Mouse (Mus musculus) heart, embryonic 13.5 days (tissue): ENCODE results near the gene Akap12. TPM values are rescaled to one million over a fixed set of nuclear protein-coding genes. Genes with fewer than 3 reads are reported as not detected.

Source experiments
- ATAC-seq: fragments of 200-750 bp; cut with Nextera tagmentation; 2 replicates; pipeline ENCODE4 v1.8.0; 2017; ENCODE audit warnings: moderate TSS enrichment; ENCODE audit not compliant: insufficient number of reproducible peaks, low FRiP score, low TSS enrichment; ENCODE audit errors: extremely low read depth
- H3K27ac ChIP-seq: fragments of 300-500 bp; sonication (generic); replicated peaks from 2 replicates; pipeline ENCODE4 v1.5.1; 2015; ENCODE audit warnings: moderate library complexity, mild to moderate bottlenecking, inconsistent platforms
- H3K27me3 ChIP-seq: fragments of 300-500 bp; sonication (generic); replicated peaks from 2 replicates; pipeline ENCODE4 v1.6.1; 2015; ENCODE audit warnings: mild to moderate bottlenecking, inconsistent platforms
- H3K36me3 ChIP-seq: fragments of 300-500 bp; sonication (generic); 2 replicates; pipeline ENCODE4 v1.6.1; 2015; ENCODE audit warnings: mild to moderate bottlenecking, inconsistent platforms
- H3K4me1 ChIP-seq: fragments of 300-500 bp; sonication (generic); 2 replicates; pipeline ENCODE4 v1.6.1; 2015; ENCODE audit warnings: inconsistent platforms
- H3K4me2 ChIP-seq: fragments of 300-500 bp; sonication (generic); 2 replicates; pipeline ENCODE4 v1.6.1; 2015; ENCODE audit warnings: inconsistent platforms, mild to moderate bottlenecking, moderate library complexity
- H3K4me3 ChIP-seq: fragments of 300-500 bp; sonication (generic); 2 replicates; pipeline ENCODE4 v1.5.1; 2015; ENCODE audit warnings: moderate library complexity, mild to moderate bottlenecking, inconsistent platforms
- H3K9ac ChIP-seq: fragments of 300-500 bp; sonication (generic); 2 replicates; pipeline ENCODE4 v1.6.1; 2015; ENCODE audit warnings: inconsistent platforms, mild to moderate bottlenecking, moderate library complexity
- H3K9me3 ChIP-seq: fragments of 300-500 bp; sonication (generic); 2 replicates; pipeline ENCODE4 v1.6.1; 2016; ENCODE audit warnings: inconsistent platforms
- WGBS: fragments of 180-500 bp; shearing (Covaris S2); methylation state at CpG from one replicate; pipeline ENCODE4 v1.1.7; 2015; ENCODE audit warnings: mixed read lengths; 5-methylcytosine and 5-hydroxymethylcytosine counted together
- polyA plus RNA-seq: library from polyadenylated mRNA; unstranded; fragments of >200 nt; fragmentation: Nextera tagmentation; extraction: Ambion mirVana; gene quantifications from 2 replicates; pipeline ENCODE4 v1.2.1, GENCODE M21; 2015

Akap12 gene
- polyA plus RNA-seq, 1 experiment from 2014 or later = 42.6 TPM

- 0 out of 2 replicates have a peak, but pooled peaks have one; percentile 3 for ATAC-seq
- Histone ChIP-seq H3K4me1 (peaks cover 68% of the 10 kb centered on the region), H3K4me2 (peak within 1 kb of the TSS; percentile 96), H3K27me3 (no peaks in the 10 kb centered on the region), H3K4me3 (peak within 1 kb of the TSS; percentile 91), H3K27ac (peak within 1 kb of the TSS; percentile 100), H3K9me3 (no peaks in the 10 kb centered on the region), H3K36me3 (peaks cover 7% of the 10 kb centered on the region), H3K9ac (peak within 1 kb of the TSS; percentile 100)
- under 1% methylated on average over 45 of the region's 87 CpGs for WGBS
These were observed 121.7 kb downstream of the Akap12 start, which contains the start of gene Zbtb2 for GRCm38 (mm10) chr10:4387701-4388383. TSS of gene Zbtb2 (minus strand) at chr10:4388108.

GRCm38 (mm10) chr10:4388384-4388745, 122.2 kb downstream of the Akap12 start:
- Histone ChIP-seq H3K4me2 (peak overlapping the region; percentile 96), H3K9ac (peak overlapping the region; percentile 100), H3K27me3 (no peaks in the 10 kb centered on the region), H3K4me3 (peak overlapping the region; percentile 91), H3K27ac (peak overlapping the region; percentile 100), H3K4me1 (peaks cover 65% of the 10 kb centered on the region), H3K9me3 (no peaks in the 10 kb centered on the region), H3K36me3 (peaks cover 12% of the 10 kb centered on the region)
- no peak for ATAC-seq
- under 1% methylated on average over 19 of the region's 19 CpGs for WGBS

GRCm38 (mm10) chr10:4389036-4389435, 122.9 kb downstream of the Akap12 start:
- H3K4me3 ChIP-seq = peak overlapping the region; percentile 91
- H3K9me3 ChIP-seq = no peaks in the 10 kb centered on the region
- peaks cover 17% of the 10 kb centered on the region for H3K36me3 ChIP-seq
- H3K4me2 ChIP-seq = peak overlapping the region; percentile 96
- ATAC-seq = no peak
- WGBS = 7% methylated on average over 10 of the region's 10 CpGs
- peak overlapping the region; percentile 100 for H3K27ac ChIP-seq
- peak overlapping the region; percentile 100 for H3K9ac ChIP-seq
- H3K27me3 ChIP-seq = no peaks in the 10 kb centered on the region
- H3K4me1 ChIP-seq = peaks cover 63% of the 10 kb centered on the region

GRCm38 (mm10) chr10:4389461-4390112, 123.4 kb downstream of the Akap12 start:
- Histone ChIP-seq H3K4me2 (peak overlapping the region; percentile 96), H3K27me3 (no peaks in the 10 kb centered on the region), H3K36me3 (peaks cover 20% of the 10 kb centered on the region), H3K27ac (peak overlapping the region; percentile 3; the same call in 1 of the 2 replicates), H3K9me3 (no peaks in the 10 kb centered on the region), H3K4me1 (peaks cover 62% of the 10 kb centered on the region), H3K9ac (peak overlapping the region; percentile 100), H3K4me3 (peak overlapping the region; percentile 91)
- WGBS = 41% methylated on average over 5 of the region's 5 CpGs
- ATAC-seq = no peak

GRCm38 (mm10) chr10:4390550-4390949, 124.4 kb downstream of the Akap12 start:
- H3K9me3 ChIP-seq = no peaks in the 10 kb centered on the region
- no peak for ATAC-seq
- H3K9ac ChIP-seq = no peak overlapping the region
- H3K36me3 ChIP-seq = peaks cover 28% of the 10 kb centered on the region
- peak overlapping the region; percentile 96 for H3K4me2 ChIP-seq
- no peaks in the 10 kb centered on the region for H3K27me3 ChIP-seq
- no peak overlapping the region for H3K4me3 ChIP-seq
- no peak overlapping the region for H3K27ac ChIP-seq
- H3K4me1 ChIP-seq = peaks cover 57% of the 10 kb centered on the region
- WGBS = 52% methylated on average over 2 of the region's 2 CpGs

- Histone ChIP-seq H3K27me3 (no peaks in the 10 kb centered on the region), H3K9ac (no peak overlapping the region), H3K9me3 (no peaks in the 10 kb centered on the region), H3K36me3 (peaks cover 33% of the 10 kb centered on the region), H3K4me1 (peaks cover 55% of the 10 kb centered on the region), H3K27ac (no peak overlapping the region), H3K4me2 (peak overlapping the region; percentile 96), H3K4me3 (no peak overlapping the region)
- WGBS = 66% methylated on average over 5 of the region's 5 CpGs
- no peak for ATAC-seq
These were observed 124.9 kb downstream of the Akap12 start for GRCm38 (mm10) chr10:4391076-4391475.

- H3K36me3 ChIP-seq = peaks cover 40% of the 10 kb centered on the region
- H3K9ac ChIP-seq = no peak overlapping the region
- H3K4me3 ChIP-seq = 0 out of 2 replicates have a peak overlapping the region, but pooled peaks have one; percentile 10
- ATAC-seq = no peak
- no peak overlapping the region for H3K27ac ChIP-seq
- H3K9me3 ChIP-seq = no peaks in the 10 kb centered on the region
- no peaks in the 10 kb centered on the region for H3K27me3 ChIP-seq
- peak overlapping the region; percentile 11 for H3K4me2 ChIP-seq
- WGBS = 47% methylated on average over 6 of the region's 6 CpGs
- H3K4me1 ChIP-seq = peaks cover 54% of the 10 kb centered on the region
These were observed 125.7 kb downstream of the Akap12 start for GRCm38 (mm10) chr10:4391851-4392250.

GRCm38 (mm10) chr10:4395321-4395720, 129.1 kb downstream of the Akap12 start:
- ATAC-seq = no peak
- Histone ChIP-seq H3K27ac (no peak overlapping the region), H3K27me3 (no peaks in the 10 kb centered on the region), H3K9ac (no peak overlapping the region), H3K9me3 (no peaks in the 10 kb centered on the region), H3K36me3 (peaks cover 71% of the 10 kb centered on the region), H3K4me3 (no peak overlapping the region), H3K4me1 (peaks cover 40% of the 10 kb centered on the region), H3K4me2 (no peak overlapping the region)
- 85% methylated on average over 3 of the region's 3 CpGs for WGBS

GRCm38 (mm10) chr10:4398058-4398457, 131.9 kb downstream of the Akap12 start:
- no peak for ATAC-seq
- no peaks in the 10 kb centered on the region for H3K9me3 ChIP-seq
- H3K36me3 ChIP-seq = peaks cover 81% of the 10 kb centered on the region
- H3K4me3 ChIP-seq = no peak overlapping the region
- H3K27ac ChIP-seq = no peak overlapping the region
- H3K4me1 ChIP-seq = peaks cover 15% of the 10 kb centered on the region
- no peaks in the 10 kb centered on the region for H3K27me3 ChIP-seq
- WGBS = 73% methylated on average over 5 of the region's 5 CpGs
- no peak overlapping the region for H3K9ac ChIP-seq
- no peak overlapping the region for H3K4me2 ChIP-seq

GRCm38 (mm10) chr10:4404895-4405491, 138.8 kb downstream of the Akap12 start:
- no peak for ATAC-seq
- Histone ChIP-seq H3K27ac (peak overlapping the region; percentile 72), H3K36me3 (peaks cover 86% of the 10 kb centered on the region)

GRCm38 (mm10) chr10:4405511-4405910, 139.3 kb downstream of the Akap12 start:
- H3K4me1 ChIP-seq = peaks cover 18% of the 10 kb centered on the region
- peaks cover 86% of the 10 kb centered on the region for H3K36me3 ChIP-seq
- peak overlapping the region; percentile 26; the same call in 1 of the 2 replicates for H3K9ac ChIP-seq
- no peaks in the 10 kb centered on the region for H3K27me3 ChIP-seq
- H3K27ac ChIP-seq = peak overlapping the region; percentile 72
- H3K4me2 ChIP-seq = no peak overlapping the region
- 13% methylated on average over 5 of the region's 5 CpGs for WGBS
- 0 out of 2 replicates have a peak, but pooled peaks have one; percentile 28 for ATAC-seq
- H3K4me3 ChIP-seq = no peak overlapping the region
- no peaks in the 10 kb centered on the region for H3K9me3 ChIP-seq

More at GRCm38 (mm10) chr10:4404895-4405491, 138.8 kb downstream of the Akap12 start:
- Histone ChIP-seq H3K27me3 (no peaks in the 10 kb centered on the region), H3K4me3 (no peak overlapping the region), H3K9ac (peak overlapping the region; percentile 26; the same call in 1 of the 2 replicates), H3K4me2 (no peak overlapping the region), H3K4me1 (peaks cover 18% of the 10 kb centered on the region), H3K9me3 (no peaks in the 10 kb centered on the region)
- WGBS = 48% methylated on average over 5 of the region's 5 CpGs
